Mouse (Mus musculus): ENCODE measurements around the gene Carmil2. TPM values are rescaled to one million over a fixed set of nuclear protein-coding genes. Genes with fewer than 3 reads are reported as not detected.

Gene Carmil2
- total RNA-seq (2021) = under 1 TPM; 0.26 to 0.74 TPM
- long read RNA-seq, experiment 1 = 0 reads
- long read RNA-seq, experiment 2, full-length matches to known transcripts = 1 of 2 reads
- long read RNA-seq, experiment 2, partial matches to known transcripts = 0 of 2 reads
- long read RNA-seq, experiment 2, other reads (novel, unspliced or antisense) = 1 of 2 reads

GRCm38 (mm10) chr8:105685796-105686308 lies at the start of gene Carmil2:
TSS of gene Carmil2 (plus strand) at chr8:105686274.
- DNase-seq (ENCODE audit: low spot score in 2 of 2) = peak in 1 of 2 experiments; percentile 61

GRCm38 (mm10) chr8:105636963-105637510 lies 49.0 kb upstream of the Carmil2 start, which contains the start of gene Agrp:
TSS of gene Agrp (minus strand) at chr8:105637393.
- DNase-seq (ENCODE audit: low spot score in 2 of 2) = peak; percentile 39 to 55

GRCm38 (mm10) chr8:105637601-105638041 lies 48.5 kb upstream of the Carmil2 start:
- DNase-seq (ENCODE audit: low spot score in 2 of 2) = no peak

- no peak for DNase-seq (ENCODE audit: low spot score in 2 of 2)
Observed at GRCm38 (mm10) chr8:105638510-105638909, 47.6 kb upstream of the Carmil2 start.

- no peak for DNase-seq (ENCODE audit: low spot score in 2 of 2)
Observed at GRCm38 (mm10) chr8:105639835-105640234, 46.2 kb upstream of the Carmil2 start.

GRCm38 (mm10) chr8:105640511-105640910 lies 45.6 kb upstream of the Carmil2 start:
- DNase-seq (ENCODE audit: low spot score in 2 of 2) = no peak

- DNase-seq (ENCODE audit: low spot score in 2 of 2) = no peak
Observed at GRCm38 (mm10) chr8:105645205-105645604, 40.9 kb upstream of the Carmil2 start.

- no peak for DNase-seq (ENCODE audit: low spot score in 2 of 2)
Observed at GRCm38 (mm10) chr8:105648929-105649328, 37.1 kb upstream of the Carmil2 start.

GRCm38 (mm10) chr8:105657641-105658040 lies 28.4 kb upstream of the Carmil2 start:
- DNase-seq (ENCODE audit: low spot score in 2 of 2) = no peak

- DNase-seq (ENCODE audit: low spot score in 2 of 2) = no peak
Observed at GRCm38 (mm10) chr8:105661167-105661566, 24.9 kb upstream of the Carmil2 start.

GRCm38 (mm10) chr8:105677891-105678290 lies 8.2 kb upstream of the Carmil2 start:
- no peak for DNase-seq (ENCODE audit: low spot score in 2 of 2)

- no peak for DNase-seq (ENCODE audit: low spot score in 2 of 2)
Observed at GRCm38 (mm10) chr8:105685325-105685724, 749 bp upstream of the Carmil2 start.

- no peak for DNase-seq (ENCODE audit: low spot score in 2 of 2)
Observed at GRCm38 (mm10) chr8:105686551-105686950, 477 bp downstream of the Carmil2 start.

- DNase-seq (ENCODE audit: low spot score in 2 of 2) = no peak
Observed at GRCm38 (mm10) chr8:105687512-105687911, 1.4 kb downstream of the Carmil2 start.

- DNase-seq (ENCODE audit: low spot score in 2 of 2) = no peak
Observed at GRCm38 (mm10) chr8:105688242-105688752, 2.2 kb downstream of the Carmil2 start.

- no peak for DNase-seq (ENCODE audit: low spot score in 2 of 2)
Observed at GRCm38 (mm10) chr8:105689256-105689982, 3.3 kb downstream of the Carmil2 start.

- DNase-seq (ENCODE audit: low spot score in 2 of 2) = no peak
Observed at GRCm38 (mm10) chr8:105689983-105690360, 3.9 kb downstream of the Carmil2 start.

GRCm38 (mm10) chr8:105690978-105691377 lies 4.9 kb downstream of the Carmil2 start:
- no peak for DNase-seq (ENCODE audit: low spot score in 2 of 2)

- DNase-seq (ENCODE audit: low spot score in 2 of 2) = no peak
Observed at GRCm38 (mm10) chr8:105692449-105693182, 6.5 kb downstream of the Carmil2 start.

GRCm38 (mm10) chr8:105693648-105694047 lies 7.6 kb downstream of the Carmil2 start:
- peak in 1 of 2 experiments; percentile 68 for DNase-seq (ENCODE audit: low spot score in 2 of 2)

All from gastrocnemius, postnatal 4 days (tissue).